Mouse (Mus musculus): ENCODE results near the gene Fscn3.

- TF ChIP-seq CTCF (IDR thresholded peaks at IDR 0.05; ENCODE audit: borderline replicate concordance, insufficient read depth, low read length) (no peak), POLR2A (IDR thresholded peaks at IDR 0.05; ENCODE audit: low read depth, low read length) (no peak)
Observed at GRCm38 (mm10) chr6:28471284-28472035, 43.9 kb downstream of the Fscn3 start.

All from embryonic fibroblast, embryonic 13.5 days (primary cell).